Mouse (Mus musculus) mesoderm, embryonic 11.5 days (tissue): ENCODE results near the gene Irak1.

Experiments used
- DNase-seq: peaks from one replicate; pipeline ENCODE4 v3.0.0-alpha.2; 2012; ENCODE audit warnings: low read depth, low spot score

Irak1 gene

DNA sequence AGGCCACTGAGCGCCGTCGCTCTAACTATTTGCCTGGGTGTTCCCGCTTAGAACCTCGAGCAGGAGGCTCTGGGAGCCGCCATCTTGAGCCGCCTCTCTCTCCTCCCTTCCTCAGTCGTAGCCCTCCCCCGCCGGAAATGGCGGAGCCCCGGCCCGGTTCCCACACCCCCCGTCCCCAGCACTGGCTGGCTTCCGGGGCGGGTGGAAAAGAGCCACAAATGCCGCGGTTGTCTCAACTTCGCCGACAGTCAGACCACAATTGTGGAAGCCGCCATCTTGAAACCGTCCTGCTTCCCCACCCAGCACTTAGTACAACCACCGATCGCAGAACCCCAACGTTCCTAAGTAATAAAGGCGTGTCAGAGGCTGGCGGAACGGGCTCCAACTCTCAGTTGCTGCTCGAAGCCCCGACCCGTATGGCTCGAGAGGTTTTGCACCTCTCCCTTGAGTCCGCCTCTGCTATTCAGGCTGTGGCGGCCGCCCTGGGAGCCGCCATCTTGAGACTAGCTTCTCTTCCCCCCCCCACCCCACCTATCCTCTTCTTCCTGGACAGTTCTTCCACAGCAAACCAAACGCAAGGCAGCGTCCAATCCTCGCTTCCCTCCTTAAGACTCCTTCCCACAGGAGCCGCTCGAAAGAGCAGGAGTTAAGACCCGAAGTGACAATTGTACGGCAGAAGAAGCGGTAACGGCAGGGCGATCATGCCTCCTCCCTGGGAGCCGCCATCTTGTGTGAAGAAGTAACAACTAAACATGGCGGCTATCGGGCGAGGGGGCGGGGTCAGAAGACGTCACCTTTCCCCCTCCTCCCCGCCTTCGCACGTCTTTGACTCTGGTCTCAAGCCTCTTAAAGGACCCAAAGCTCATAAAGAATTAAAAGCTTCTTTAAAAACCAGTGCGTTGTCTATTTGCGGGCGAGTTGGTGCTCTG, 57.2 kb downstream of the Irak1 start, which contains the start of gene Hcfc1:
Hcfc1 (minus strand) TSS at position 110 of the 929 bp plus-strand sequence.
- peak; percentile 85 for DNase-seq

DNA sequence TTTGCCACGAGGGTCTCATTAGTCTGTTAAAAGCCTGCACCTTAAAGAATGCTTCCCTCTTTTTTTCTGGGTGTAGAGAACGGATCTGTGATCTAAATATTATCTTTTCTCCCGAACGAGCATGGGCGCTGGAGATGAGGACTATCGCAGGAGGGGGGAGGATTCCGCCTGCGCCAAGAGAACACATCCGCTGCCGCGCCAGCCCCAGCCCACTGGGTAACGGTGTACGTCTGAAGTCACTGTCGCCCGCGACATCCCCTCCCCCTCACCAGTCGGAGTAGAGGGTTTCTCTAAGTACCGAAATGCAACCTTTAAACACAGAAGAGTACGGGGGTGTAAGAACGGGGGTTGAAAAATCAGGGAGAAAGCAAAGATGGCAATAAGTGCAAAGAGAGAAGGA, 58.4 kb downstream of the Irak1 start:
- DNase-seq = peak; percentile 20

DNA sequence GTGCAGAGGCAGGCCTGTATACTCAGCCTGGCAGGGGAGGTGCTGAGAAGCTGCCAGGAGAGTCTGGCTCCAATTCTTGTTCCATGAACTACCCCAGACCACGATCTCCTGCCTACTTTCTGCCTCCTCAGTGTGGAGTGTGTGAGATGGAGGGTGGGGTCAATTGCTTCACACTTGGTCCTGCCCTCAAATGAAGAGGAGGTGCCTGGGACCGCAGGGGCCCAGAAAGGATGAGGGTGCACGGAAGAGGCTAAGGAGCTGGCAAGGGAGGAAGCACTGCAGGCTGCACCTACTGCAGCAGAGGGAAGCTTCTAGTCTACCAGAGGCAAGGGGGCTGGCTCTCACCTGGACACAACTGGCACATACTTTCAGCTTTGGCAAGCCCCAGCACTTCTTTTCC, 59.4 kb downstream of the Irak1 start:
- DNase-seq = no peak
